Mouse (Mus musculus) liver, postnatal 0 days (tissue): Measurements from ENCODE around the gene Slc46a3.

Source experiments
- CTCF ChIP-seq: sonication (generic); IDR thresholded peaks from 2 replicates; pipeline ENCODE4 v1.5.1; 2016; ENCODE audit warnings: antibody characterized with exemption, low read depth
- EP300 ChIP-seq: IDR thresholded peaks from 2 replicates; pipeline ENCODE4 v1.6.1; 2016; ENCODE audit warnings: antibody characterized with exemption, low read depth, mild to moderate bottlenecking

DNA sequence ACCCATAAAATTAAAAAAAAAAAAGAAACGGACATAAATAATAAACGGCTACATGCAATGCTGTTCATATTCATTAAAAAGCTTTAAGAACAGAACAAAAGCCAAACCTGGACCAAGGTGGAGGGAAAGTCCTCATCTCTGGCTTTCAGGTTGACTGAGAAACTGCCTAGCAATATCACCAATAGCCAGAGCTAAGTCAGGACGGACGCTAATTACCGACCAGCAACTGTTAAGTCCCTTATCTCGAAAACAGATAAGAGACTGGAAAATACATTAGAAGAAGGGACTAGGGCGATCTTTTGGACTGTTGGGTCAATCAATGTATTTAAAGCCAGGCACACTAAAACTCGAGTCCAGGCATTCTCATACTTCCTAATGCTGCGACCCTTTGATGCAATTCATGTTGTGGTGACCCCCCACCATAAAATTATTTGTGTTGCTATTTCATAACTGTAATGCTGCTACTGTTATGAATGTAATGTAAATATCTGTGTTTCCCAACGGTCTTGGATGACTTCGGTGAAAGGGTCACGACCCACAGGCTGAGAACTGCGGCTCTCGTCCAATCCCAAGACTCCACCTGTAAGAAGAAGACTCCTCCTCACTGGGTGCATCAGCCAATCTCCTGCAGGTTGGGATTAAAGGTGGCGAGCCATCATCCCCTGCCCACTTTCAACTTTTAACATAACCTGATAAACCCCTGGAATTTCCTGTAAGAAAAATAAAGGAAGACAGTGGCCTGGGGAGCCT is 7.6 kb upstream of the Slc46a3 start:
- TF ChIP-seq CTCF (no peak), EP300 (no peak)
